Mouse (Mus musculus): ENCODE measurements around the gene Cpe.

Cpe gene

GRCm38 (mm10) chr8:64632169-64632568 is 60.7 kb downstream of the Cpe start:
- no peak for DNase-seq (ENCODE audit: low spot score)

- no peak for DNase-seq (ENCODE audit: low spot score)
Measured at GRCm38 (mm10) chr8:64631761-64632160, 61.1 kb downstream of the Cpe start.

- DNase-seq (ENCODE audit: low spot score): no peak
Measured at GRCm38 (mm10) chr8:64629034-64629760, 63.7 kb downstream of the Cpe start.

- no peak for DNase-seq (ENCODE audit: low spot score)
Measured at GRCm38 (mm10) chr8:64628039-64628438, 64.8 kb downstream of the Cpe start.

- DNase-seq (ENCODE audit: low spot score): no peak
Measured at GRCm38 (mm10) chr8:64624603-64625037, 68.2 kb downstream of the Cpe start.

GRCm38 (mm10) chr8:64620365-64621150 is 72.3 kb downstream of the Cpe start:
- no peak for DNase-seq (ENCODE audit: low spot score)

GRCm38 (mm10) chr8:64619661-64620060 is 73.2 kb downstream of the Cpe start:
- no peak for DNase-seq (ENCODE audit: low spot score)

- DNase-seq (ENCODE audit: low spot score): peak; percentile 33
Measured at GRCm38 (mm10) chr8:64618618-64619017, 74.2 kb downstream of the Cpe start.

GRCm38 (mm10) chr8:64616566-64616965 is 76.3 kb downstream of the Cpe start:
- no peak for DNase-seq (ENCODE audit: low spot score)

- no peak for DNase-seq (ENCODE audit: low spot score)
Measured at GRCm38 (mm10) chr8:64615459-64615858, 77.4 kb downstream of the Cpe start.

- no peak for DNase-seq (ENCODE audit: low spot score)
Measured at GRCm38 (mm10) chr8:64613663-64614062, 79.2 kb downstream of the Cpe start.

GRCm38 (mm10) chr8:64611210-64611974 is 81.5 kb downstream of the Cpe start:
- no peak for DNase-seq (ENCODE audit: low spot score)

GRCm38 (mm10) chr8:64608931-64609330 is 83.9 kb downstream of the Cpe start:
- no peak for DNase-seq (ENCODE audit: low spot score)

GRCm38 (mm10) chr8:64606015-64606414 is 86.8 kb downstream of the Cpe start:
- no peak for DNase-seq (ENCODE audit: low spot score)

- DNase-seq (ENCODE audit: low spot score): no peak
Measured at GRCm38 (mm10) chr8:64598206-64598605, 94.6 kb downstream of the Cpe start.

GRCm38 (mm10) chr8:64597042-64597970 is 95.5 kb downstream of the Cpe start:
- peak; percentile 77 for DNase-seq (ENCODE audit: low spot score)

- no peak for DNase-seq (ENCODE audit: low spot score)
Measured at GRCm38 (mm10) chr8:64596396-64596795, 96.5 kb downstream of the Cpe start.

GRCm38 (mm10) chr8:64590456-64590855 is 102.4 kb downstream of the Cpe start:
- no peak for DNase-seq (ENCODE audit: low spot score)

- no peak for DNase-seq (ENCODE audit: low spot score)
Measured at GRCm38 (mm10) chr8:64582887-64583286, 110.0 kb downstream of the Cpe start.

GRCm38 (mm10) chr8:64578221-64578620 is 114.6 kb downstream of the Cpe start:
- DNase-seq (ENCODE audit: low spot score): no peak

- DNase-seq (ENCODE audit: low spot score): no peak
Measured at GRCm38 (mm10) chr8:64575001-64575400, 117.9 kb downstream of the Cpe start.

Measured in urinary bladder, postnatal 25 days (tissue).